Mouse (Mus musculus) MEL (cell line): Measurements from ENCODE around the gene Pax1. TPM values are rescaled to one million over a fixed set of nuclear protein-coding genes. Genes with fewer than 3 reads are reported as not detected.

Experiments used
- DNase-seq: peaks from one replicate; pipeline ENCODE4 v3.0.0; 2011; ENCODE audit warnings: low read depth, low spot score
- H3K27ac ChIP-seq: 2 replicates; pipeline ENCODE4 v1.5.1; 2012; ENCODE audit warnings: low read depth, mild to moderate bottlenecking, control low read depth, low read length, moderate library complexity; ENCODE audit not compliant: control insufficient read depth
- H3K27me3 ChIP-seq, 2 experiments: fragments of 150-350 bp in 1 of 2; sonication (generic) in 1 of 2; 2 replicates each; pipeline ENCODE4 v1.6.1; 2012; ENCODE audit warnings: low read length in 2 of 2, mild to moderate bottlenecking in 2 of 2, improper control_type of control experiment in 1 of 2, moderate library complexity in 1 of 2; ENCODE audit not compliant: insufficient read depth in 2 of 2, control insufficient read depth in 1 of 2
- H3K36me3 ChIP-seq, 2 experiments: 2 replicates each; pipeline ENCODE4 v1.6.1; 2012 to 2014; ENCODE audit warnings: low read length in 2 of 2, improper control_type of control experiment in 1 of 2, inconsistent platforms in 1 of 2, mild to moderate bottlenecking in 1 of 2; ENCODE audit not compliant: insufficient read depth in 2 of 2, control insufficient read depth in 1 of 2
- H3K4me1 ChIP-seq, 2 experiments: fragments of 150-350 bp in 1 of 2; sonication (generic) in 1 of 2; 2 replicates each; pipeline ENCODE4 v1.6.1; 2012; ENCODE audit warnings: low read length in 2 of 2, improper control_type of control experiment in 1 of 2, mild to moderate bottlenecking in 1 of 2; ENCODE audit not compliant: insufficient read depth in 2 of 2, control insufficient read depth in 1 of 2
- H3K4me3 ChIP-seq, 2 experiments: fragments of 150-350 bp in 1 of 2; sonication (generic) in 1 of 2; 2 replicates each; pipeline ENCODE4 v1.5.1; 2012; ENCODE audit warnings: low read depth in 2 of 2, low read length in 2 of 2, mild to moderate bottlenecking in 2 of 2, moderate library complexity in 2 of 2, control low read depth in 1 of 2, improper control_type of control experiment in 1 of 2; ENCODE audit not compliant: control insufficient read depth in 1 of 2, insufficient read depth in 1 of 2
- H3K79me2 ChIP-seq: 2 replicates; pipeline ENCODE4 v1.6.1; 2012; ENCODE audit warnings: mild to moderate bottlenecking, low read length, moderate library complexity; ENCODE audit not compliant: control insufficient read depth, poor library complexity, insufficient read depth
- H3K9ac ChIP-seq: 2 replicates; pipeline ENCODE4 v1.6.1; 2012; ENCODE audit warnings: low read depth, mild to moderate bottlenecking, control low read depth, low read length, moderate library complexity; ENCODE audit not compliant: control insufficient read depth, poor library complexity, severe bottlenecking
- H3K9me3 ChIP-seq: fragments of 150-350 bp; sonication (generic); replicated peaks from 2 replicates; pipeline ENCODE4 v1.6.1; 2012; ENCODE audit warnings: mild to moderate bottlenecking, low read length, improper control_type of control experiment, moderate library complexity; ENCODE audit not compliant: insufficient read depth
- BHLHE40 ChIP-seq: IDR thresholded peaks from 2 replicates; pipeline ENCODE4 v1.6.1; 2012; ENCODE audit warnings: low read depth, mild to moderate bottlenecking, inconsistent platforms, low read length, improper control_type of control experiment, borderline replicate concordance
- CHD1 ChIP-seq: IDR thresholded peaks from 2 replicates; pipeline ENCODE4 v1.6.1; 2012; ENCODE audit warnings: low read depth, mild to moderate bottlenecking, inconsistent platforms, low read length, improper control_type of control experiment
- CHD2 ChIP-seq: IDR thresholded peaks from 2 replicates; pipeline ENCODE4 v1.6.1; 2011; ENCODE audit warnings: low read length, improper control_type of control experiment
- E2F4 ChIP-seq: IDR thresholded peaks from 2 replicates; pipeline ENCODE4 v1.6.1; 2011; ENCODE audit warnings: low read depth, low read length, improper control_type of control experiment, borderline replicate concordance
- ELF1 ChIP-seq: IDR thresholded peaks from 2 replicates; pipeline ENCODE4 v1.6.1; 2014; ENCODE audit warnings: low read depth, mild to moderate bottlenecking, inconsistent platforms, low read length, improper control_type of control experiment, moderate library complexity
- ETS1 ChIP-seq: IDR thresholded peaks from 2 replicates; pipeline ENCODE4 v1.6.1; 2012; ENCODE audit warnings: low read depth, mild to moderate bottlenecking, inconsistent platforms, low read length, improper control_type of control experiment, moderate library complexity
- GABPA ChIP-seq: IDR thresholded peaks from 2 replicates; pipeline ENCODE4 v1.6.1; 2012; ENCODE audit warnings: low read depth, mild to moderate bottlenecking, inconsistent platforms, low read length, improper control_type of control experiment, moderate library complexity
- HCFC1 ChIP-seq: IDR thresholded peaks from 2 replicates; pipeline ENCODE4 v1.6.1; 2012; ENCODE audit warnings: low read depth, mild to moderate bottlenecking, inconsistent platforms, low read length, improper control_type of control experiment, moderate library complexity
- JUND ChIP-seq: IDR thresholded peaks from 2 replicates; pipeline ENCODE4 v1.6.1; 2011; ENCODE audit warnings: low read depth, mild to moderate bottlenecking, improper control_type of control experiment, low read length
- KAT2A ChIP-seq: conservative IDR thresholded peaks from 2 replicates; pipeline ENCODE4 v1.6.1; 2012; ENCODE audit warnings: low read depth, low read length, improper control_type of control experiment, inconsistent platforms
- MAFK ChIP-seq: IDR thresholded peaks from 2 replicates; pipeline ENCODE4 v1.6.1; 2011; ENCODE audit warnings: low read depth, mild to moderate bottlenecking, low read length, improper control_type of control experiment, borderline replicate concordance
- MAZ ChIP-seq: IDR thresholded peaks from 2 replicates; pipeline ENCODE4 v1.6.1; 2012; ENCODE audit warnings: low read depth, mild to moderate bottlenecking, inconsistent platforms, low read length, improper control_type of control experiment
- MXI1 ChIP-seq: IDR thresholded peaks from 2 replicates; pipeline ENCODE4 v1.6.1; 2011; ENCODE audit warnings: mild to moderate bottlenecking, low read depth, low read length, improper control_type of control experiment
- NRF1 ChIP-seq: IDR thresholded peaks from 2 replicates; pipeline ENCODE4 v1.6.1; 2014; ENCODE audit warnings: low read depth, mild to moderate bottlenecking, inconsistent platforms, low read length, improper control_type of control experiment, moderate library complexity; ENCODE audit not compliant: poor library complexity, insufficient read depth, severe bottlenecking
- POLR2A ChIP-seq, 2 experiments: IDR thresholded peaks; 2 replicates each; pipeline ENCODE4 v1.6.1; 2011 to 2012; ENCODE audit warnings: low read length in 2 of 2, mild to moderate bottlenecking in 2 of 2, control low read depth in 1 of 2, improper control_type of control experiment in 1 of 2, low read depth in 1 of 2, moderate library complexity in 1 of 2; ENCODE audit not compliant: control insufficient read depth in 1 of 2, insufficient read depth in 1 of 2, poor library complexity in 1 of 2
- POLR2AphosphoS5 ChIP-seq: IDR thresholded peaks from 2 replicates; pipeline ENCODE4 v1.6.1; 2012; ENCODE audit warnings: low read depth, borderline replicate concordance, mild to moderate bottlenecking, inconsistent platforms, low read length, moderate library complexity, mixed read lengths
- RAD21 ChIP-seq: IDR thresholded peaks from 2 replicates; pipeline ENCODE4 v1.6.1; 2011; ENCODE audit warnings: mild to moderate bottlenecking, low read depth, low read length, improper control_type of control experiment
- SMC3 ChIP-seq: IDR thresholded peaks from 2 replicates; pipeline ENCODE4 v1.6.1; 2011; ENCODE audit warnings: low read depth, low read length, improper control_type of control experiment
- TBP ChIP-seq: IDR thresholded peaks from 2 replicates; pipeline ENCODE4 v1.8.0; 2011; ENCODE audit warnings: low read depth, low read length, improper control_type of control experiment
- USF1 ChIP-seq: IDR thresholded peaks from 2 replicates; pipeline ENCODE4 v1.6.1; 2014; ENCODE audit warnings: low read depth, mild to moderate bottlenecking, inconsistent platforms, low read length, improper control_type of control experiment, moderate library complexity
- USF2 ChIP-seq, 2 experiments: IDR thresholded peaks; 2 replicates each; pipeline ENCODE4 v1.6.1; 2011 to 2012; ENCODE audit warnings: improper control_type of control experiment in 2 of 2, low read length in 2 of 2, borderline replicate concordance in 1 of 2, inconsistent platforms in 1 of 2, low read depth in 1 of 2, mild to moderate bottlenecking in 1 of 2; ENCODE audit not compliant: insufficient read depth in 1 of 2
- ZC3H11A ChIP-seq: IDR thresholded peaks from 2 replicates; pipeline ENCODE4 v1.6.1; 2012; ENCODE audit warnings: low read depth, mild to moderate bottlenecking, inconsistent platforms, low read length, improper control_type of control experiment
- ZMIZ1 ChIP-seq: IDR thresholded peaks from 2 replicates; pipeline ENCODE4 v1.6.1; 2012; ENCODE audit warnings: low read depth, mild to moderate bottlenecking, inconsistent platforms, low read length, improper control_type of control experiment, moderate library complexity
- ZNF384 ChIP-seq: IDR thresholded peaks from 2 replicates; pipeline ENCODE4 v1.6.1; 2012; ENCODE audit warnings: low read depth, mild to moderate bottlenecking, inconsistent platforms, low read length, improper control_type of control experiment
- polyA plus RNA-seq, 2 experiments: library from polyadenylated mRNA; stranded (reverse) in 1 of 2; unstranded in 1 of 2; fragments of >175 nt in 1 of 2; fragments of >200 nt in 1 of 2; gene quantifications; 2 replicates each; pipeline versions ENCODE4 v1.2.1 to v1.2.4; 2012; ENCODE audit warnings: low replicate concordance in 2 of 2, low read depth in 1 of 2; ENCODE audit not compliant: insufficient read length in 2 of 2, insufficient read depth in 1 of 2, missing spikeins in 1 of 2
- total RNA-seq: library from RNA; depleted of rRNA; stranded (reverse); fragments of 300-350 nt; gene quantifications from 2 replicates; pipeline ENCODE4 v1.2.3, GENCODE M21; 2012

Gene Pax1
- total and polyA plus RNA-seq, 3 experiments, result not detected

DNA sequence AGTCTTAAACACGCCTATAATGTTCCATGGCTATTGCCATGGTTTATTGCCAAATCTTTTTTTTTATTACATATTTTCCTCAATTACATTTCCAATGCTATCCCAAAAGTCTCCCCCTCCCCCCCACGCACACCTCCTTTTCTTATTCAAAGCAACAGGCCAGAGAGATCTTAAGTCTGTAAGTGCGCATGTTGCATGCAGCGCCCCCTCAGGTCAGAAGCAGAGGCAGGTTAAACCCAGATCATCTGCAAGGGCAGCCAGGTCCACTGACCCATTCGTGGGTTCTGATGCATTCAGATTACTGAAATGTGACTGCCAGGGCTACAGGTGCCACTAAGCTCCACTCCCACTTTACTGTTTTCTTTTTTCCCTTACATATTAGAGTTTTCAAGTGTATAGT, 25.2 kb downstream of the Pax1 start:
- no peaks in the 10 kb centered on the region for H3K79me2 ChIP-seq
- TF ChIP-seq ZC3H11A (no peak), HCFC1 (no peak), TBP (no peak), BHLHE40 (no peak), CHD1 (no peak)
- H3K9ac ChIP-seq, result no peak overlapping the region
- no peak overlapping the region for H3K4me3 ChIP-seq
- H3K9me3 ChIP-seq, result no peaks in the 10 kb centered on the region
- DNase-seq, result no peak
- no peaks in the 10 kb centered on the region for H3K4me1 ChIP-seq
- no peak overlapping the region for H3K27ac ChIP-seq
- H3K27me3 ChIP-seq, result no peaks in the 10 kb centered on the region
- no peaks in the 10 kb centered on the region for H3K36me3 ChIP-seq

DNA sequence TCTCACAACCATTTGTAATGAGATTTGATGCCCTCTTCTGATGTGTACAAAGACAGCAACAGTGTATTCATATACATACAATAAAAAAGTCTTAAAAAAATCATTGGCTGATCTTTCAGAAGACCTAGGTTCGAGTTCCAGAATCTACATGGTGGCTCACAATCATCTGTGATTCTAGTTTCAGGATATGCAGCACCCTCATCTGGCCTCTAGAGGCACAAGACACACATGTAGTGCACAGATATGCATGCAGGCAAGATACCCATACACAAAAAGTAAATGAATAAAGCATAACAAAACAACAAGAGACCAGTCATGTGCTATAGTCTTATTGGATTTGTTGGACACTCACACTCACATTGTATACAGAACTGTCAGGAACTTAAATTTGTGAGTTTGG, 47.6 kb downstream of the Pax1 start:
- H3K9me3 ChIP-seq, result no peaks in the 10 kb centered on the region
- H3K4me1 ChIP-seq, result no peaks in the 10 kb centered on the region
- H3K9ac ChIP-seq, result no peak overlapping the region
- H3K36me3 ChIP-seq, result no peaks in the 10 kb centered on the region
- no peak for DNase-seq
- H3K27me3 ChIP-seq, result no peaks in the 10 kb centered on the region
- H3K27ac ChIP-seq, result no peak overlapping the region
- H3K79me2 ChIP-seq, result no peaks in the 10 kb centered on the region
- no peak overlapping the region for H3K4me3 ChIP-seq
- no peak for TF ChIP-seq KAT2A
- no peak for TF ChIP-seq JUND
- no peak for TF ChIP-seq MAFK
- no peak for TF ChIP-seq POLR2A (IDR thresholded peaks at IDR 0.05; ENCODE audit: control insufficient read depth in 1 of 2, insufficient read depth in 1 of 2, low read depth in 1 of 2, low read length in 2 of 2, poor library complexity in 1 of 2)
- no peak for TF ChIP-seq USF2 (IDR thresholded peaks at IDR 0.05; ENCODE audit: borderline replicate concordance in 1 of 2, insufficient read depth in 1 of 2, low read depth in 1 of 2, low read length in 2 of 2)
- no peak for TF ChIP-seq SMC3
- no peak for TF ChIP-seq TBP
- no peak for TF ChIP-seq GABPA
- TF ChIP-seq CHD2, result no peak
- TF ChIP-seq ELF1, result no peak
- TF ChIP-seq ZMIZ1, result no peak
- TF ChIP-seq MXI1, result no peak

DNA sequence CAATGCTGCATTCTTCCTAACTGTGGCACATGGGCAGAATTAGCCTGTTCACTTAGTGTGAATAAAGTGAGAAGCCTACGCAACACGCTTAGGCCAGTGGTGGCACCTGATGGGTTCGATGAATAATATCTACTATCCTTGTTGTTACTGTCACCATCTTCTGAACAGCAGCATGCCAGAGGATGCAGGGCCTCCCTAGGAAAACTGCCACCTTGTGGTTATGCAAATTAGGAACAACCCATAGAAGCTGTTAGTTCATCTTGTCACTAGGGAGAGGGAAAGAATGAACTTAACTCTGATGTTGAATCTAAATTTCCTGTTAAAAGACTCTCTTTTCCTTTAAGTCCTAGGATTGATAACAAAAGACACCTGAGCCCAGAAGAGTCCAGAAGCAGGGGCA, 53.3 kb downstream of the Pax1 start:
- Histone ChIP-seq H3K27ac (no peak overlapping the region), H3K4me1 (no peaks in the 10 kb centered on the region), H3K27me3 (no peaks in the 10 kb centered on the region), H3K9me3 (no peaks in the 10 kb centered on the region), H3K4me3 (no peak overlapping the region), H3K36me3 (no peaks in the 10 kb centered on the region), H3K9ac (no peak overlapping the region), H3K79me2 (no peaks in the 10 kb centered on the region)
- no peak for DNase-seq
- TF ChIP-seq TBP (no peak), USF2 (IDR thresholded peaks at IDR 0.05; ENCODE audit: borderline replicate concordance in 1 of 2, insufficient read depth in 1 of 2, low read depth in 1 of 2, low read length in 2 of 2) (no peak), HCFC1 (no peak), ZNF384 (no peak), BHLHE40 (no peak), RAD21 (no peak), KAT2A (no peak), MAZ (no peak), ETS1 (no peak), MAFK (no peak), ZMIZ1 (no peak), JUND (no peak), E2F4 (no peak), NRF1 (no peak), USF1 (no peak), POLR2AphosphoS5 (no peak)
